Mouse (Mus musculus) right cerebral cortex, postnatal 14 days (tissue): ENCODE results near the gene Gm13698.
A peak's percentile ranks its signal among the peaks of the same experiment; 100 is the strongest.
"Not testable (repeated sequence)": the region's sequence is repeated elsewhere in the genome, so short reads cannot be mapped to it uniquely, and the experiment has no call there.

Experiments used
- DNase-seq: peaks from one replicate; pipeline ENCODE4 v3.0.0; 2022

Gene Gm13698

DNA sequence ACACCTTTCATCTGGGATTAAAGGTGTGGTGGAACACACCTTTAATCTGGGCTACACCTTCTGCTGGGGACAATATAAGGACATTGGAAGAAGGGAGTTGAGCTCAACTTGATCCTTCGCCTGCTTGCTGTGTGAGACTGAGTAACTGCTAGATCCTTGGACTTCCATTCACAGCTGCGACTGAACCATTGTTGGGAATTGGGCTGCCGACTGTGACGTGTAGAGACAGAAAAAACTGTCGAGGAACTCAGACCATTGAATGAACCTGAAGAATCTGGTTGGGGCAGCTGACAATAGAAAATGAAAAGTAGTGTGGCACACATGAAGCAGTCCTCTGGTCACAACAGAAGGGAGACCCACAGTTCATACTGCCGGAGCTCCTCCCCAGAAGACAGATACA lies at the start of gene Gm13698:
Gene Gm13698, plus strand, starts transcription at position 301 of the 400 bp plus-strand sequence.
- not testable (repeated sequence) for DNase-seq

DNA sequence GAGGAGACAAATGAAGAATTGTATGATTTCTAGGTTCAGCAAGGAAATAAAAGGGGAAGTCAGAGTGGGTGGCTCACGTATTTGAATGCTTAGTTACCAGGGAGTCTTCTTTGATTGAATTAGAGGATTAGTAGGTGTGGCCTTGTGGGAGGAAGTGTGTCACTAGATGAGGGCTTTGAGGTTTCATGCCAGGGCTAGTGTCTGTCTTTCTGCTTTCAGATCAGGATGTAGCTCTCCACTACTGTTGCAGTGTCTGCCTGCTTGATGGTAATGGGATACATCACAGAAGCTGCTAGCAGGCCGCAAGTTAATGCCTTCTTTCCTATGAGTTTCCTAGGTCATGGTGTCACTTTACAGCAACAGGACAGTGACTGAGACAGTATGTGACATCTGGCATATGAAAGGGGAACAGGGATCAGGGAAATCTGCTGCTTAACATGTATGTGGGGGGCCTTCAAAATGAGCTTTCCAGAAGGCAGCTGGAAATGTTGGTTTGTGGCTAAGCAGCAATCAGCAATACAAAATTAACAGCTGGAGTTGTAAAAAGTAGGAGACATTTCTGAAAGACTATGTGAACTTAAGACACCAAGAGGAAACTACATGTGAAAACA lies 25.9 kb upstream of the Gm13698 start:
- no peak for DNase-seq

DNA sequence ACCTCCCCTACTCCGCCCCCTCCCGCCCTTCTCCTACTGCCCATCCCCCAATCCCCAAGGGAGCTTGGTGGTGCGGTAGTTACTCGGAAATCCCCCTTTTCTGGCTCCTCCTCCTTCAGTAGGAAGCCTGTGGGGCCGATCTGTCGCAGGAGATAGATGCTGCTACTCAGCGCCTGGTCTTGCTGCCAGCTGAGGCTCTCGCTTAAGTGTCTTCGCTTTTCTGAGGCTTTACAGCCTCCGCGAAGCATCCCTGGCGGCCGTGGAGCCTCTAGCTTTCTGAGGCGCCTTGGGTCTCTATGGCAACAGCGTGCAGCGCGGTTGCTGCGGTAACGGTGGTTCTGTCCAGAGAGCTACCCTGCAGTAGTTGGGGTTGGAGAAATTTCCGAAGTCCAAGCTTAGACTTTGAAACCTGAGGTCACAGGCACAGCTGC lies 14.5 kb upstream of the Gm13698 start, which contains the start of gene Zswim2:
Gene Zswim2, minus strand, starts transcription at position 298 of the 431 bp plus-strand sequence.
- DNase-seq, result peak; percentile 88

DNA sequence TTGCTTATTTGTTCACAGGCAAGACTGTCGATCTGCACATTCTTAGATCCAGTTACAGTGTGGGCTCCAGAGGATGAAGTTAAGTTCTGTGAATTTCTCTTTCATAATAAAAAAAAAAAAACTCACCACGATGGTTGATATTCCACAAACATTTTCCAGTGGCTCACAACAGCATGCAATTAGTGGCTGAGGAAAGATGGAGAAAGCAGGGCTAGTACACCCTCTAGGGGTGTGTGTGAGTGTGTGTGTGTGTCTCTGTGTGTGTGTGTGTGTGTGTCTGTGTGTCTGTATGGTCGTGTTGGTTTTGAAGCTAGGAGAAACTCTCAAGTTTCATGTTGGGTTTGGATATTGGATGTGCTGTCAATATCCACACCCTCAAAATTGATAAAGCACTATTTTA lies 14.1 kb upstream of the Gm13698 start:
- DNase-seq, result no peak

DNA sequence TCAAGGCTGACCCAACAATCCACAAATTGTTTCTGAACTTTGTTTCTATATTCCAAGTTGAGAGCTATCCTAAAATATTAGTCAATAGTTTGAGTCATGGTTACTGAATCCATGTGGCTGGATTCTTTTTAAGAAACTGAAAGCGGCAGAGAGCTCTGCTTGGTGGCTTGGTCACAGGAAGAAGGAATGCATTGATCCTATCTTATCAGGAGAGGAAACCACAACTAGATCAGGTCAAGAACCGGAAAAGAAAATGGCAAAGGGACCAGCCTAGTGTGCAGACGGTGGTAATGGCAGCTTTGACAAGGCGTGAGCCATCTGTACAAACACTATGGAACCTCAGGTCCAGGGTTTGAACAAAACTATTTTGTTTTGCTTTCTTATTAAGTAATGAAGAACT lies 13.7 kb upstream of the Gm13698 start:
- DNase-seq, result no peak

DNA sequence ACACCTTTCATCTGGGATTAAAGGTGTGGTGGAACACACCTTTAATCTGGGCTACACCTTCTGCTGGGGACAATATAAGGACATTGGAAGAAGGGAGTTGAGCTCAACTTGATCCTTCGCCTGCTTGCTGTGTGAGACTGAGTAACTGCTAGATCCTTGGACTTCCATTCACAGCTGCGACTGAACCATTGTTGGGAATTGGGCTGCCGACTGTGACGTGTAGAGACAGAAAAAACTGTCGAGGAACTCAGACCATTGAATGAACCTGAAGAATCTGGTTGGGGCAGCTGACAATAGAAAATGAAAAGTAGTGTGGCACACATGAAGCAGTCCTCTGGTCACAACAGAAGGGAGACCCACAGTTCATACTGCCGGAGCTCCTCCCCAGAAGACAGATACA lies 5.7 kb downstream of the Gm13698 start, which contains the start of gene Gm13693:
Gene Gm13693, plus strand, starts transcription at position 301 of the 400 bp plus-strand sequence.
- DNase-seq, result not testable (repeated sequence)

DNA sequence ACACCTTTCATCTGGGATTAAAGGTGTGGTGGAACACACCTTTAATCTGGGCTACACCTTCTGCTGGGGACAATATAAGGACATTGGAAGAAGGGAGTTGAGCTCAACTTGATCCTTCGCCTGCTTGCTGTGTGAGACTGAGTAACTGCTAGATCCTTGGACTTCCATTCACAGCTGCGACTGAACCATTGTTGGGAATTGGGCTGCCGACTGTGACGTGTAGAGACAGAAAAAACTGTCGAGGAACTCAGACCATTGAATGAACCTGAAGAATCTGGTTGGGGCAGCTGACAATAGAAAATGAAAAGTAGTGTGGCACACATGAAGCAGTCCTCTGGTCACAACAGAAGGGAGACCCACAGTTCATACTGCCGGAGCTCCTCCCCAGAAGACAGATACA lies 11.5 kb downstream of the Gm13698 start, which contains the start of gene Gm13695:
Gene Gm13695, plus strand, starts transcription at position 301 of the 400 bp plus-strand sequence.
- DNase-seq, result not testable (repeated sequence)

DNA sequence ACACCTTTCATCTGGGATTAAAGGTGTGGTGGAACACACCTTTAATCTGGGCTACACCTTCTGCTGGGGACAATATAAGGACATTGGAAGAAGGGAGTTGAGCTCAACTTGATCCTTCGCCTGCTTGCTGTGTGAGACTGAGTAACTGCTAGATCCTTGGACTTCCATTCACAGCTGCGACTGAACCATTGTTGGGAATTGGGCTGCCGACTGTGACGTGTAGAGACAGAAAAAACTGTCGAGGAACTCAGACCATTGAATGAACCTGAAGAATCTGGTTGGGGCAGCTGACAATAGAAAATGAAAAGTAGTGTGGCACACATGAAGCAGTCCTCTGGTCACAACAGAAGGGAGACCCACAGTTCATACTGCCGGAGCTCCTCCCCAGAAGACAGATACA lies 17.3 kb downstream of the Gm13698 start, which contains the start of gene Gm13696:
Gene Gm13696, plus strand, starts transcription at position 301 of the 400 bp plus-strand sequence.
- DNase-seq, result not testable (repeated sequence)

DNA sequence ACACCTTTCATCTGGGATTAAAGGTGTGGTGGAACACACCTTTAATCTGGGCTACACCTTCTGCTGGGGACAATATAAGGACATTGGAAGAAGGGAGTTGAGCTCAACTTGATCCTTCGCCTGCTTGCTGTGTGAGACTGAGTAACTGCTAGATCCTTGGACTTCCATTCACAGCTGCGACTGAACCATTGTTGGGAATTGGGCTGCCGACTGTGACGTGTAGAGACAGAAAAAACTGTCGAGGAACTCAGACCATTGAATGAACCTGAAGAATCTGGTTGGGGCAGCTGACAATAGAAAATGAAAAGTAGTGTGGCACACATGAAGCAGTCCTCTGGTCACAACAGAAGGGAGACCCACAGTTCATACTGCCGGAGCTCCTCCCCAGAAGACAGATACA lies 23.1 kb downstream of the Gm13698 start, which contains the start of gene Gm13694:
Gene Gm13694, plus strand, starts transcription at position 301 of the 400 bp plus-strand sequence.
- DNase-seq, result not testable (repeated sequence)

DNA sequence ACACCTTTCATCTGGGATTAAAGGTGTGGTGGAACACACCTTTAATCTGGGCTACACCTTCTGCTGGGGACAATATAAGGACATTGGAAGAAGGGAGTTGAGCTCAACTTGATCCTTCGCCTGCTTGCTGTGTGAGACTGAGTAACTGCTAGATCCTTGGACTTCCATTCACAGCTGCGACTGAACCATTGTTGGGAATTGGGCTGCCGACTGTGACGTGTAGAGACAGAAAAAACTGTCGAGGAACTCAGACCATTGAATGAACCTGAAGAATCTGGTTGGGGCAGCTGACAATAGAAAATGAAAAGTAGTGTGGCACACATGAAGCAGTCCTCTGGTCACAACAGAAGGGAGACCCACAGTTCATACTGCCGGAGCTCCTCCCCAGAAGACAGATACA lies 28.9 kb downstream of the Gm13698 start, which contains the start of gene Gm13697:
Gene Gm13697, plus strand, starts transcription at position 301 of the 400 bp plus-strand sequence.
- DNase-seq, result not testable (repeated sequence)

DNA sequence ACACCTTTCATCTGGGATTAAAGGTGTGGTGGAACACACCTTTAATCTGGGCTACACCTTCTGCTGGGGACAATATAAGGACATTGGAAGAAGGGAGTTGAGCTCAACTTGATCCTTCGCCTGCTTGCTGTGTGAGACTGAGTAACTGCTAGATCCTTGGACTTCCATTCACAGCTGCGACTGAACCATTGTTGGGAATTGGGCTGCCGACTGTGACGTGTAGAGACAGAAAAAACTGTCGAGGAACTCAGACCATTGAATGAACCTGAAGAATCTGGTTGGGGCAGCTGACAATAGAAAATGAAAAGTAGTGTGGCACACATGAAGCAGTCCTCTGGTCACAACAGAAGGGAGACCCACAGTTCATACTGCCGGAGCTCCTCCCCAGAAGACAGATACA lies 34.8 kb downstream of the Gm13698 start, which contains the start of gene Gm13691:
Gene Gm13691, plus strand, starts transcription at position 301 of the 400 bp plus-strand sequence.
- not testable (repeated sequence) for DNase-seq

DNA sequence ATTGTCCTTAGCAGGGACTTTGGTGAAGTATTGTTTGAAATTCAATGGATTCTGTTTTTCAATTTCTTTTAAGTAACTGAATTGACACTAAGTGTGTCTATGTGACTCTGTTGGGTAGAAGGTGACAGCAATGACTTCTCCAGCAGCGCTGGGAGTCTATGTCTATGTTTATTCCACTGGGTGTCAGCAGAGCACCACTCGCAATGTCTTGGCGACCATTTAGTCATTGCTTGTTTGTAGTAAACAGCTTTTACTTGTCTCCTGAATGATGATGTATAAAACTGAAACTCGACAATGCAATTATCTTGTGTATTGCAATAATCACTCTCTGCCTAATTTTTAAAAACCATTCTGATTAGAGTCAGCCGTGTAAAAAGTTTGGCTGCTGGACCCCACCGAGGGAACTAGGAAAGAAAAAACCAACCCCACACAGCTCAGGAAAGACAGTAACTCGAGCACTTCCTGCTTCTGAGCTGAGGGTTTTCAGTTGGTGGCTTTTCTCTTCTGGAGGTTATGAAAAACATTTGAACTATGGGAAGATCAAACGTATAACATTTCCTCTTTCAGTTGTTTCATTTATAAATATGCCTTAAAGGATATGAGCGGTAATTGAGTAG lies 38.3 kb downstream of the Gm13698 start:
- not testable (repeated sequence) for DNase-seq

DNA sequence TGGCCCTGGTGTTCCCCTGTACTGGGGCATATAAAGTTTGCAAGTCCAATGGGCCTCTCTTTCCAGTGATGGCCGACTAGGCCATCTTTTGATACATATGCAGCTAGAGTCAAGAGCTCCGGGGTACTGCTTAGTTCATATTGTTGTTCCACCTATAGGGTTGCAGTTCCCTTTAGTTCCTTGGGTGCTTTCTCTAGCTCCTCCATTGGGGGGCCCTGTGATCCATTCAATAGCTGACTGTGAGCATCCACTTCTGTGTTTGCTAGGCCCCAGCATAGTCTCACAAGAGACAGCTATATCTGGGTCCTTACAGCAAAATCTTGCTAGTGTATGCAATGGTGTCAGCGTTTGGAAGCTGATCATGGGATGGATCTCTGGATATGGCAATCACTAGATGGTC lies 39.0 kb downstream of the Gm13698 start:
- DNase-seq, result not testable (repeated sequence)
